ENCODE assay signal across 9 mouse cellular contexts in genomic region chr6:34230768-34231381, GRCm38 (mm10). TPM values are rescaled to one million over a fixed set of nuclear protein-coding genes. Genes with fewer than 3 reads are reported as not detected.
DNase-seq lines count a peak whose midpoint lies in the region; ATAC-seq and TF ChIP-seq lines count a peak whose summit lies in the region.
"Had no signal": no experiment of that assay in that cellular context is flagged by ENCODE, and none has a peak within 500 bp of the region (broad histone marks: within the 10 kb centered on the region; RNA-seq: fewer than 3 reads in every experiment).

No protein-coding gene starts in this region.

- no peaks in the 10 kb centered on the region for H3K9me3 ChIP-seq in heart, embryonic 13.5 days
- H3K9me3 ChIP-seq in heart, embryonic 12.5 days (replicated peaks) = no peaks in the 10 kb centered on the region
- H3K9me3 ChIP-seq in heart, postnatal 0 days (replicated peaks; ENCODE audit: control insufficient read depth, low read length) = no peaks in the 10 kb centered on the region
- H3K9me3 ChIP-seq: embryonic facial prominence, embryonic 15.5 days had no signal

- DNase-seq in MEL-GATA-1-ER (ENCODE audit: extremely low read depth, low read depth) = peak; percentile 28
- DNase-seq in cerebellum, adult 9-11 months = peak; percentile 10
- DNase-seq in heart, postnatal 0 days (ENCODE audit: low spot score) = peak; percentile 46
- peak; percentile 45 to 74 for DNase-seq in layer of hippocampus, adult 2 months (ENCODE audit: low spot score in 2 of 2)
- DNase-seq in lung, postnatal 25 days (ENCODE audit: low spot score) = peak; percentile 16
- DNase-seq in thymus, adult 2 months = peak; percentile 66

- H3K27me3 ChIP-seq in heart, embryonic 13.5 days (replicated peaks) = no peaks in the 10 kb centered on the region
- H3K27me3 ChIP-seq in heart, embryonic 12.5 days (replicated peaks) = no peaks in the 10 kb centered on the region
- H3K27me3 ChIP-seq in heart, postnatal 0 days (ENCODE audit: control insufficient read depth, insufficient read depth, low read length) = no peaks in the 10 kb centered on the region
- no peaks in the 10 kb centered on the region for H3K27me3 ChIP-seq in thymus, adult 2 months (ENCODE audit: control insufficient read depth, insufficient read depth, low read length)
- H3K27me3 ChIP-seq: embryonic facial prominence, embryonic 15.5 days had no signal

- H3K36me3 ChIP-seq in heart, embryonic 13.5 days = no peaks in the 10 kb centered on the region
- no peaks in the 10 kb centered on the region for H3K36me3 ChIP-seq in heart, embryonic 12.5 days
- no peaks in the 10 kb centered on the region for H3K36me3 ChIP-seq in heart, postnatal 0 days (replicated peaks; ENCODE audit: control insufficient read depth, insufficient read depth, low read length)
- H3K36me3 ChIP-seq in thymus, adult 2 months (ENCODE audit: control insufficient read depth, insufficient read depth, low read length) = no peaks in the 10 kb centered on the region
- H3K36me3 ChIP-seq: embryonic facial prominence, embryonic 15.5 days had no signal

- TF ChIP-seq POLR2A in thymus, adult 2 months (IDR thresholded peaks at IDR 0.05; ENCODE audit: control insufficient read depth, extremely low read depth, insufficient read depth, low read length, poor library complexity) = no peak

- TF ChIP-seq EP300 in heart, postnatal 0 days (IDR thresholded peaks at IDR 0.05; ENCODE audit: low read depth) = no peak

- no peak overlapping the region for H3K4me3 ChIP-seq in heart, embryonic 13.5 days
- H3K4me3 ChIP-seq in heart, embryonic 12.5 days = no peak overlapping the region
- no peak overlapping the region for H3K4me3 ChIP-seq in heart, postnatal 0 days (ENCODE audit: low read depth, low read length)
- no peak overlapping the region for H3K4me3 ChIP-seq in layer of hippocampus, adult 2 months
- no peak overlapping the region for H3K4me3 ChIP-seq in thymus, adult 2 months (ENCODE audit: control insufficient read depth, insufficient read depth, low read length)
- H3K4me3 ChIP-seq: embryonic facial prominence, embryonic 15.5 days had no signal

- no peak overlapping the region for H3K9ac ChIP-seq in heart, embryonic 13.5 days
- no peak overlapping the region for H3K9ac ChIP-seq in heart, embryonic 12.5 days
- H3K9ac ChIP-seq in heart, postnatal 0 days (replicated peaks; ENCODE audit: low read depth, low read length) = no peak overlapping the region
- H3K9ac ChIP-seq: embryonic facial prominence, embryonic 15.5 days had no signal

- peaks cover 28% of the 10 kb centered on the region for H3K4me1 ChIP-seq in heart, embryonic 13.5 days
- peaks cover 29% of the 10 kb centered on the region for H3K4me1 ChIP-seq in heart, embryonic 12.5 days (replicated peaks)
- peaks cover 7% of the 10 kb centered on the region; the same call in 1 of the 2 replicates for H3K4me1 ChIP-seq in heart, postnatal 0 days (ENCODE audit: control insufficient read depth, insufficient read depth)
- H3K4me1 ChIP-seq in thymus, adult 2 months (replicated peaks; ENCODE audit: control insufficient read depth, insufficient read depth, low read length) = no peaks in the 10 kb centered on the region
- H3K4me1 ChIP-seq: embryonic facial prominence, embryonic 15.5 days had no signal

- WGBS in heart, embryonic 13.5 days = 21% methylated on average over 13 of the region's 13 CpGs
- 30% methylated on average over 13 of the region's 13 CpGs for WGBS in heart, embryonic 12.5 days
- WGBS in heart, postnatal 0 days = 24% methylated on average over 13 of the region's 13 CpGs
- WGBS in thymus, adult 2 months = 43% methylated on average over 13 of the region's 13 CpGs

- no peak for ATAC-seq in heart, embryonic 13.5 days (ENCODE audit: extremely low read depth, insufficient number of reproducible peaks, low FRiP score, low TSS enrichment)
- ATAC-seq in heart, embryonic 12.5 days (ENCODE audit: insufficient number of reproducible peaks, low FRiP score) = no peak
- no peak for ATAC-seq in heart, postnatal 0 days (ENCODE audit: insufficient read depth, low read depth)

- no peak overlapping the region for H3K27ac ChIP-seq in heart, embryonic 13.5 days (replicated peaks)
- H3K27ac ChIP-seq in heart, embryonic 12.5 days (ENCODE audit: poor library complexity, severe bottlenecking) = no peak overlapping the region
- H3K27ac ChIP-seq in heart, postnatal 0 days (ENCODE audit: low read depth) = no peak overlapping the region
- no peak overlapping the region for H3K27ac ChIP-seq in layer of hippocampus, adult 2 months
- H3K27ac ChIP-seq in thymus, adult 2 months (ENCODE audit: control insufficient read depth, insufficient read depth, low read length) = no peak overlapping the region
- H3K27ac ChIP-seq: embryonic facial prominence, embryonic 15.5 days had no signal

- peak overlapping the region; percentile 3; the same call in 1 of the 2 replicates for H3K4me2 ChIP-seq in heart, embryonic 13.5 days
- no peak overlapping the region for H3K4me2 ChIP-seq in heart, embryonic 12.5 days
- H3K4me2 ChIP-seq in heart, postnatal 0 days (ENCODE audit: low read depth, low read length) = no peak overlapping the region
- H3K4me2 ChIP-seq: embryonic facial prominence, embryonic 15.5 days had no signal

- peak; percentile 83 for TF ChIP-seq CTCF in heart, postnatal 0 days (IDR thresholded peaks at IDR 0.05; ENCODE audit: low read depth)
- peak; percentile 91 for TF ChIP-seq CTCF in layer of hippocampus, adult 2 months (conservative IDR thresholded peaks at IDR 0.05)
- no peak for TF ChIP-seq CTCF in thymus, adult 2 months (IDR thresholded peaks at IDR 0.05; ENCODE audit: borderline replicate concordance, control insufficient read depth, extremely low read depth, insufficient read depth, low read length, poor library complexity)

RNA-seq across cellular contexts. Expression of gene Slc35b4, which starts 54.0 kb away (rescaled TPM):
- 35.8 and 36.3 TPM in 2 replicates for polyA plus RNA-seq in heart, embryonic 13.5 days (2015; fragmentation: Nextera tagmentation; extraction: Ambion mirVana)
- polyA plus RNA-seq in heart, embryonic 12.5 days (2016; fragmentation: Nextera tagmentation; extraction: Ambion mirVana) = 42.8 and 49.3 TPM in 2 replicates
- total RNA-seq in heart, postnatal 0 days (2014; rRNA removed; ENCODE audit: low replicate concordance) = 9.0 and 12.7 TPM in 2 replicates
- 14.5 and 14.6 TPM in 2 replicates for polyA plus RNA-seq in heart, postnatal 0 days (2015; fragmentation: Nextera tagmentation; extraction: Ambion mirVana)
- total RNA-seq in layer of hippocampus, adult 2 months (2021) = 10 to 100 TPM; 56.9 to 60.9 TPM
- 49.6 and 50.3 TPM in 2 replicates for polyA plus RNA-seq in thymus, adult 2 months (2012; rRNA removed)

Comparison
In these comparisons a context has a peak if more than half of its experiments do, and no peak if none do; other contexts are left out.
1. DNase-seq: peak in every context shown above with its lines; median percentile 66 in thymus, adult 2 months; 60 in layer of hippocampus, adult 2 months; 46 in heart, postnatal 0 days; 28 in MEL-GATA-1-ER; 16 in lung, postnatal 25 days; 10 in cerebellum, adult 9-11 months.